Mouse (Mus musculus) neural tube, embryonic 11.5 days (tissue): ENCODE results near the gene Atp23. TPM values are rescaled to one million over a fixed set of nuclear protein-coding genes. Genes with fewer than 3 reads are reported as not detected.

Source experiments
- ATAC-seq: fragments of 200-750 bp; cut with Nextera tagmentation; 2 replicates; pipeline ENCODE4 v1.8.0; 2017; ENCODE audit warnings: moderate number of reproducible peaks, mild to moderate bottlenecking, moderate TSS enrichment, moderate library complexity; ENCODE audit not compliant: insufficient read depth, low FRiP score, low TSS enrichment
- DNase-seq: peaks from one replicate; pipeline ENCODE4 v3.0.0-alpha.2; 2015; ENCODE audit warnings: low spot score
- H3K27ac ChIP-seq: fragments of 300-500 bp; sonication (generic); 2 replicates; pipeline ENCODE4 v1.5.1; 2014; ENCODE audit warnings: low read depth, mild to moderate bottlenecking, low read length
- H3K27me3 ChIP-seq: fragments of 300-500 bp; sonication (generic); 2 replicates; pipeline ENCODE4 v1.6.1; 2014; ENCODE audit warnings: mild to moderate bottlenecking, low read length, mixed read lengths; ENCODE audit not compliant: control insufficient read depth, insufficient read depth
- H3K36me3 ChIP-seq: fragments of 300-500 bp; sonication (generic); 2 replicates; pipeline ENCODE4 v1.6.1; 2014; ENCODE audit warnings: mild to moderate bottlenecking, low read length, moderate library complexity, mixed read lengths; ENCODE audit not compliant: control insufficient read depth, insufficient read depth
- H3K4me1 ChIP-seq: fragments of 300-500 bp; sonication (generic); 2 replicates; pipeline ENCODE4 v1.6.1; 2014; ENCODE audit warnings: low read length, mixed read lengths; ENCODE audit not compliant: control insufficient read depth, insufficient read depth
- H3K4me2 ChIP-seq: fragments of 300-500 bp; sonication (generic); 2 replicates; pipeline ENCODE4 v1.6.1; 2014; ENCODE audit warnings: low read depth, mild to moderate bottlenecking, moderate library complexity
- H3K4me3 ChIP-seq: fragments of 300-500 bp; sonication (generic); 2 replicates; pipeline ENCODE4 v1.5.1; 2014; ENCODE audit warnings: low read depth, low read length
- H3K9ac ChIP-seq: fragments of 300-500 bp; sonication (generic); 2 replicates; pipeline ENCODE4 v1.6.1; 2014; ENCODE audit warnings: mild to moderate bottlenecking, low read length
- H3K9me3 ChIP-seq: fragments of 300-500 bp; sonication (generic); 2 replicates; pipeline ENCODE4 v1.6.1; 2016; ENCODE audit warnings: low read length; ENCODE audit not compliant: control insufficient read depth
- WGBS: fragments of 180-500 bp; shearing (Covaris S2); extraction: QIAGEN DNeasy Blood & Tissue Kit; methylation state at CpG from one replicate; pipeline ENCODE4 v1.1.7; 2014; 5-methylcytosine and 5-hydroxymethylcytosine counted together
- polyA plus RNA-seq: library from polyadenylated mRNA; unstranded; fragments of >200 nt; fragmentation: Nextera tagmentation; extraction: Ambion mirVana; gene quantifications from 2 replicates; pipeline ENCODE4 v1.2.1, GENCODE M21; 2014

The Atp23 gene
- polyA plus RNA-seq, 1 experiment from 2014 or later: 14.6 TPM

- Histone ChIP-seq H3K4me3 (peak overlapping the region; percentile 48), H3K4me2 (peak overlapping the region; percentile 78), H3K27me3 (no peaks in the 10 kb centered on the region), H3K9me3 (no peaks in the 10 kb centered on the region), H3K36me3 (no peaks in the 10 kb centered on the region), H3K4me1 (peaks cover 3% of the 10 kb centered on the region; the same call in 1 of the 2 replicates), H3K9ac (no peak overlapping the region), H3K27ac (no peak overlapping the region)
- ATAC-seq (peak; percentile 8), DNase-seq (no peak)
- WGBS: under 1% methylated on average over 4 of the region's 4 CpGs
Measured at GRCm38 (mm10) chr10:126901488-126901843, 311 bp upstream of the Atp23 start.

- DNase-seq (no peak), ATAC-seq (no peak)
- Histone ChIP-seq H3K27me3 (no peaks in the 10 kb centered on the region), H3K36me3 (peaks cover 2% of the 10 kb centered on the region; the same call in 1 of the 2 replicates), H3K4me2 (no peak overlapping the region), H3K27ac (no peak overlapping the region), H3K9ac (no peak overlapping the region), H3K4me3 (no peak overlapping the region), H3K4me1 (peaks cover 3% of the 10 kb centered on the region; the same call in 1 of the 2 replicates), H3K9me3 (no peaks in the 10 kb centered on the region)
- 44% methylated on average over 6 of the region's 6 CpGs for WGBS
Measured at GRCm38 (mm10) chr10:126895891-126896290, 5.3 kb downstream of the Atp23 start.

- peaks cover 10% of the 10 kb centered on the region for H3K36me3 ChIP-seq
Measured at GRCm38 (mm10) chr10:126894061-126894460, 7.1 kb downstream of the Atp23 start.

GRCm38 (mm10) chr10:126893145-126893544, 8.0 kb downstream of the Atp23 start:
- H3K36me3 ChIP-seq: peaks cover 12% of the 10 kb centered on the region
- no peak overlapping the region for H3K4me2 ChIP-seq
- H3K27ac ChIP-seq: no peak overlapping the region
- ATAC-seq (no peak), DNase-seq (no peak)
- no peaks in the 10 kb centered on the region for H3K27me3 ChIP-seq
- WGBS: 93% methylated on average over 7 of the region's 7 CpGs
- H3K4me3 ChIP-seq: no peak overlapping the region
- H3K9me3 ChIP-seq: 0 out of 2 replicates have a peak, but pooled peaks cover 2% of the 10 kb centered on the region
- H3K4me1 ChIP-seq: no peaks in the 10 kb centered on the region
- no peak overlapping the region for H3K9ac ChIP-seq

More at GRCm38 (mm10) chr10:126894061-126894460, 7.1 kb downstream of the Atp23 start:
- no peaks in the 10 kb centered on the region for H3K4me1 ChIP-seq
- no peak overlapping the region for H3K4me2 ChIP-seq
- DNase-seq (no peak), ATAC-seq (no peak)
- WGBS: 96% methylated on average over 15 of the region's 15 CpGs
- no peaks in the 10 kb centered on the region for H3K9me3 ChIP-seq
- no peaks in the 10 kb centered on the region for H3K27me3 ChIP-seq
- no peak overlapping the region for H3K9ac ChIP-seq
- no peak overlapping the region for H3K27ac ChIP-seq
- no peak overlapping the region for H3K4me3 ChIP-seq

- Histone ChIP-seq H3K4me3 (no peak overlapping the region), H3K27ac (no peak overlapping the region), H3K9me3 (no peaks in the 10 kb centered on the region), H3K4me2 (no peak overlapping the region), H3K36me3 (no peaks in the 10 kb centered on the region), H3K9ac (no peak overlapping the region), H3K4me1 (no peaks in the 10 kb centered on the region), H3K27me3 (no peaks in the 10 kb centered on the region)
- no peak for DNase-seq
- no peak for ATAC-seq
- WGBS: 93% methylated on average over 3 of the region's 3 CpGs
Measured at GRCm38 (mm10) chr10:126873755-126874154, 27.4 kb downstream of the Atp23 start.

- no peak overlapping the region for H3K27ac ChIP-seq
- WGBS: 71% methylated on average over 5 of the region's 5 CpGs
Measured at GRCm38 (mm10) chr10:126872256-126872655, 28.9 kb downstream of the Atp23 start.

GRCm38 (mm10) chr10:126869372-126870318, 31.5 kb downstream of the Atp23 start:
- WGBS: 29% methylated on average over 23 of the region's 23 CpGs
- no peaks in the 10 kb centered on the region for H3K9me3 ChIP-seq
- H3K27ac ChIP-seq: no peak overlapping the region
- H3K9ac ChIP-seq: no peak overlapping the region
- H3K4me3 ChIP-seq: no peak overlapping the region
- H3K27me3 ChIP-seq: no peaks in the 10 kb centered on the region
- DNase-seq (peak; percentile 69), ATAC-seq (peak; percentile 75)
- H3K4me1 ChIP-seq: no peaks in the 10 kb centered on the region
- H3K4me2 ChIP-seq: peak overlapping the region; percentile 12; the same call in 1 of the 2 replicates
- no peaks in the 10 kb centered on the region for H3K36me3 ChIP-seq

More at GRCm38 (mm10) chr10:126872256-126872655, 28.9 kb downstream of the Atp23 start:
- Histone ChIP-seq H3K4me3 (no peak overlapping the region), H3K4me2 (no peak overlapping the region), H3K27me3 (no peaks in the 10 kb centered on the region), H3K4me1 (no peaks in the 10 kb centered on the region), H3K36me3 (no peaks in the 10 kb centered on the region), H3K9me3 (no peaks in the 10 kb centered on the region), H3K9ac (no peak overlapping the region)
- no peak for DNase-seq
- no peak for ATAC-seq

- H3K9me3 ChIP-seq: no peaks in the 10 kb centered on the region
- H3K4me3 ChIP-seq: no peak overlapping the region
- H3K27me3 ChIP-seq: no peaks in the 10 kb centered on the region
- H3K4me2 ChIP-seq: no peak overlapping the region
- H3K9ac ChIP-seq: no peak overlapping the region
- no peaks in the 10 kb centered on the region for H3K36me3 ChIP-seq
- 89% methylated on average over 8 of the region's 8 CpGs for WGBS
- H3K4me1 ChIP-seq: no peaks in the 10 kb centered on the region
- DNase-seq (no peak), ATAC-seq (no peak)
- no peak overlapping the region for H3K27ac ChIP-seq
Measured at GRCm38 (mm10) chr10:126865284-126865683, 35.9 kb downstream of the Atp23 start.

GRCm38 (mm10) chr10:126862193-126862592, 39.0 kb downstream of the Atp23 start:
- ATAC-seq (no peak), DNase-seq (no peak)
- no peaks in the 10 kb centered on the region for H3K4me1 ChIP-seq
- H3K9me3 ChIP-seq: no peaks in the 10 kb centered on the region
- H3K27me3 ChIP-seq: no peaks in the 10 kb centered on the region
- no peak overlapping the region for H3K4me3 ChIP-seq
- H3K4me2 ChIP-seq: no peak overlapping the region
- WGBS: 74% methylated on average over 12 of the region's 12 CpGs
- no peaks in the 10 kb centered on the region for H3K36me3 ChIP-seq
- no peak overlapping the region for H3K9ac ChIP-seq
- no peak overlapping the region for H3K27ac ChIP-seq
